Mouse (Mus musculus) forebrain, embryonic 10.5 days (tissue): ENCODE measurements at regions not wholly inside any gene's neighbourhood (a gene's known extent, or its start where the extent isn't known, plus 50 kb on each side); places are given as distances from the start of the nearest gene placed in this dataset.
"Not testable (repeated sequence)": the region's sequence is repeated elsewhere in the genome, so short reads cannot be mapped to it uniquely, and the experiment has no call there.

Experiments used
- DNase-seq: peaks from one replicate; pipeline ENCODE4 v3.0.0-alpha.2; 2017; ENCODE audit warnings: low spot score; ENCODE audit errors: extremely low spot score
- H3K27ac ChIP-seq: fragments of 300-500 bp; sonication (generic); 2 replicates; pipeline ENCODE4 v1.5.1; 2016; ENCODE audit warnings: mild to moderate bottlenecking
- H3K27me3 ChIP-seq: fragments of 300-500 bp; sonication (generic); 2 replicates; pipeline ENCODE4 v1.6.1; 2016; ENCODE audit warnings: mild to moderate bottlenecking; ENCODE audit not compliant: poor library complexity, severe bottlenecking
- H3K36me3 ChIP-seq: fragments of 300-500 bp; sonication (generic); replicated peaks from 2 replicates; pipeline ENCODE4 v1.6.1; 2016; ENCODE audit warnings: mild to moderate bottlenecking, moderate library complexity
- H3K4me1 ChIP-seq: fragments of 300-500 bp; sonication (generic); 2 replicates; pipeline ENCODE4 v1.6.1; 2016
- H3K4me3 ChIP-seq: fragments of 300-500 bp; sonication (generic); 2 replicates; pipeline ENCODE4 v1.5.1; 2016; ENCODE audit warnings: mild to moderate bottlenecking, moderate library complexity
- H3K9me3 ChIP-seq: fragments of 300-500 bp; sonication (generic); 2 replicates; pipeline ENCODE4 v1.6.1; 2016; ENCODE audit warnings: mild to moderate bottlenecking, moderate library complexity
- WGBS: fragments of 180-500 bp; shearing (Covaris S2); methylation state at CpG from one replicate; pipeline ENCODE4 v1.1.7; 2016; 5-methylcytosine and 5-hydroxymethylcytosine counted together

DNA sequence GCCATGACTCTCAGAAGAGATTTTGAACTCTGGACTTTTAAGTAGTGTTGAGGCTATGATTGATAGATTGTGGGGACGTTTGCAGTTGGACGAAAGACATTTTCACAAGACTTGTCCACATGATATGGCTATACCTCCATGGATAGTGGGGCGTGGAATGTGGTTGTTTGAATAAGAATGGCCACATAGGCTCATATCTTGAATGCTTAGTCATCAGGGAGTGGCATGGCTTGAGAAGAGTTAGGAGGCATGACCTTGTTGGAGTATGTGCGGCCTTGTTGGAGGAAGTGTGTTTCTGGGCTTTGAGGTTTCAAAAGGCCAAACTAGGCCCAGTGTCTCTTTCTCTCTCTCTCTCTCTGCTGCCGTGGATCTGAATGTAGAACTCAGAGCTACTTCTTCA, 204.7 kb upstream of the Pclo start:
- no peak overlapping the region for H3K27ac ChIP-seq
- WGBS: 94% methylated on average over 5 of the region's 5 CpGs
- H3K36me3 ChIP-seq: no peaks in the 10 kb centered on the region
- no peak overlapping the region for H3K4me3 ChIP-seq
- H3K4me1 ChIP-seq: no peaks in the 10 kb centered on the region
- DNase-seq: no peak
- no peaks in the 10 kb centered on the region for H3K9me3 ChIP-seq
- no peaks in the 10 kb centered on the region for H3K27me3 ChIP-seq

- no peak overlapping the region for H3K4me3 ChIP-seq
- no peaks in the 10 kb centered on the region for H3K9me3 ChIP-seq
- 88% methylated on average over 3 of the region's 3 CpGs for WGBS
- H3K27ac ChIP-seq: no peak overlapping the region
- no peak for DNase-seq
- H3K27me3 ChIP-seq: no peaks in the 10 kb centered on the region
- H3K4me1 ChIP-seq: no peaks in the 10 kb centered on the region
- no peaks in the 10 kb centered on the region for H3K36me3 ChIP-seq
Measured at GRCm38 (mm10) chr5:14311729-14312128, 203.0 kb upstream of the Pclo start.

DNA sequence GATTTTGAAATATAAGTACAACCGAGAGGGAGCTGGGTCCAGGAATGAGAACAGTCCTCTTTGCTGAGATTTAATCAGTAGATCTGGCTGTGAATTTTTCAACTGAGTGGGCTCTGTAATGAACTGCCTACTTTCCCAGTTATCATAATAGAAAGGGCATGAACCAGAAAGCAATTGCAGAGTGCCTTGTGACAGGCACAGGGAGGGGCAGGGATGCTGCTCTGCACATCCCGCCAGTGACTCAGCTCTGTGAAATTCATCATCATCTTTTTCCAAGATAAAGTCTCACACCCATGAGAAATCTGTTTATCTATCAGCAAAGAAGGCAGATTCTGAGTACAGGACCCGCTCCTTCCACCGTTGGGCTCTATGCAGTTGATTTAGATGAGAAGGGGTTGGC, 194.5 kb upstream of the Pclo start:
- DNase-seq: no peak
- Histone ChIP-seq H3K4me1 (no peaks in the 10 kb centered on the region), H3K4me3 (no peak overlapping the region), H3K36me3 (no peaks in the 10 kb centered on the region), H3K27me3 (no peaks in the 10 kb centered on the region), H3K27ac (no peak overlapping the region), H3K9me3 (no peaks in the 10 kb centered on the region)
- 93% methylated on average over 4 of the region's 4 CpGs for WGBS

DNA sequence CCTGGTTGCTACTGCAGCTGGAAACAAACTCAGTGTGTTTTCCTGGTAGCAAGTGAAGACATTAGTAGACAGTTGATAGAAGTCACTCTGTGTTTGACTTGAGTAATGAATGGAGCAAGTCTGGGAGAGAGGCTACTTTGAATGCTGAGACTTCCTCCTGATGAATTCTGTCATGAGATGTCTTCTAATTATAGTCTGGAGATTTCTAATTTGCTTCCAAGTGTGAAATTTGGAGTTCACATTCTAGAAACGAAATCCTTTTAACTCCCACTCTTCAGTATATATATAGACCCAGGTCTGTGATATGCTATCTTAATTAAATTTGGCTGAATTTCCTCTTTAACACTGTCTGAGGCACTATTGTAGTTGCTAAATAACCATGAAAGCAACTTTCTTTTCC, 192.7 kb upstream of the Pclo start:
- WGBS: 67% methylated on average over 1 of the region's 1 CpGs
- no peak for DNase-seq
- H3K27me3 ChIP-seq: no peaks in the 10 kb centered on the region

DNA sequence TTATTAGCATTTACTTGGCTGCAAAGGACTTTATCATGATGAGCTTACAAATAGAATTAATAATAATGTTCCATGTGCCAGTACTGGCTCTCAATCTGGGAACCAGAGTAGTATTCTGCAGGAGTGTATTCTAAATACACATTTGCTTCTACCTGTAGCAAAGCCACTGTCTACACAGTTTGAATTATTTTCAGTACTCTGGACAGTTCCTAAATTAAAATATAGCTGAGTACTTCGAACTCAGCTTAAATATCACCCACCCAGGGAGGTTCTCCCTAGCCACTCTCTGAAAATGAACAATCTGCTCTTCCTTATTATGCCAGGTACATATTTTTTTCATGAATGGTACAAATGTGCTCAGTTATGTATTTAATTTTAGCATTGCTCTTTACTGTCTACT, 154.3 kb upstream of the Pclo start:
- 50% methylated on average over 1 of the region's 1 CpGs for WGBS
- Histone ChIP-seq H3K4me1 (no peaks in the 10 kb centered on the region), H3K27ac (no peak overlapping the region), H3K9me3 (peaks cover 4% of the 10 kb centered on the region), H3K36me3 (no peaks in the 10 kb centered on the region), H3K4me3 (no peak overlapping the region), H3K27me3 (no peaks in the 10 kb centered on the region)
- DNase-seq: no peak

More for the DNA sequence above, 192.7 kb upstream of the Pclo start:
- H3K4me3 ChIP-seq: no peak overlapping the region
- H3K27ac ChIP-seq: no peak overlapping the region
- H3K9me3 ChIP-seq: no peaks in the 10 kb centered on the region
- H3K4me1 ChIP-seq: no peaks in the 10 kb centered on the region
- no peaks in the 10 kb centered on the region for H3K36me3 ChIP-seq

- 34% methylated on average over 6 of the region's 6 CpGs for WGBS
- no peaks in the 10 kb centered on the region for H3K36me3 ChIP-seq
- DNase-seq: peak; percentile 46
- no peaks in the 10 kb centered on the region for H3K9me3 ChIP-seq
- no peaks in the 10 kb centered on the region for H3K27me3 ChIP-seq
- H3K27ac ChIP-seq: no peak overlapping the region
- no peak overlapping the region for H3K4me3 ChIP-seq
- H3K4me1 ChIP-seq: no peaks in the 10 kb centered on the region
Measured at GRCm38 (mm10) chr5:14389184-14389890, 125.4 kb upstream of the Pclo start.

DNA sequence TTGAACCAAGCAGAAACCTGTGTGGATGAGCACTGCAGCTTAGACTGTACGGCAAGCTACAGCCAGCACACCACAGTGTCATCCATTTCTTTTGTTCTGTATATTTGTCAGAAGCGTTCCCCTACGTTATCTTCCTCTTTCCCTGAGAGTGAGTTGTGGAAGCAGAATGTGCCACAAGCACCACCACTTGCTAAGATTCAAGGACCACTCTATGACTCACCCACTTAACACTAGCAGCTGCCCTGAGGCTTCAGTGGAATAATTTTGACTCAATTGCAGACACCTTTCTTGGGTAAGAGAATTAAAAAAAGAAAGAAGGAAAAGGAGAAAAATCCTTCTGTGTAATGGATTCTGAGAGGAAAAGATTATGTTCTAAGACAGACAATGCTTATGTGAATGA, 122.9 kb upstream of the Pclo start:
- Histone ChIP-seq H3K4me3 (no peak overlapping the region), H3K4me1 (no peaks in the 10 kb centered on the region), H3K9me3 (no peaks in the 10 kb centered on the region), H3K27me3 (no peaks in the 10 kb centered on the region), H3K36me3 (no peaks in the 10 kb centered on the region), H3K27ac (no peak overlapping the region)
- WGBS: 85% methylated on average over 3 of the region's 3 CpGs
- DNase-seq: no peak

GRCm38 (mm10) chr5:14403381-14403780, 111.3 kb upstream of the Pclo start:
- not testable (repeated sequence) for DNase-seq, H3K4me1 ChIP-seq, H3K9me3 ChIP-seq, H3K27ac ChIP-seq, H3K27me3 ChIP-seq, H3K36me3 ChIP-seq, H3K4me3 ChIP-seq
- 93% methylated on average over 10 of the region's 12 CpGs for WGBS

- no peaks in the 10 kb centered on the region for H3K9me3 ChIP-seq
- WGBS: 89% methylated on average over 2 of the region's 2 CpGs
- H3K4me3 ChIP-seq: no peak overlapping the region
Measured at GRCm38 (mm10) chr5:14404344-14404743, 110.4 kb upstream of the Pclo start.

DNA sequence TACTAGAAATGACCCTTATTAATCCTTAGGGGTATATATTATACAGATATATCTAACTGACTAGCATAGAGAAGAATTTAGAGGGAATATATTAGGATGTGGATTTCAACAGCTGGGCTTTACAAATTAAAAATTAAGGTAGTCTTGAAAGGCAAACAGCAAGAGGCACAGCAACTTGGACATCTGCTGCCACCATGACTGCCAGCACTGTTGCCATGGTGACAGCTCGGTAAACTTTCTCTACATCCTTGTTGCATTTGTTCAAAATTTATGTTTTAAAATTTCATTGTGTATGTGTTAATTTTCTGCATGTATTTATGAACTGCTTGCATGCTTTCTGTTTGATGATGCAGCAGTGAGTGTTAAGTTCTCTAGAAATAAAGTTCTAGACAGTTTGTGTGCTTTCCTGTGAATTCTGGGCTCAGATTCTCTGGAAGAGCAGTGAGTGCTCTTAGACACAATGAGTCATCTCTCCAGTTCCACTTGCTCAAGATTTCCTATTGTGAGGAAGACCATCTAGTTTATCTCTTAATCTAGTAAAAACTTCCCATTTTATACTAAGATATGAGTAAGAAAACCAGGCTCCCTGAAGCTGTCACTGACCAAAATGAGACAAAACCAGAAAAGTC, 99.4 kb upstream of the Pclo start:
- 92% methylated on average over 1 of the region's 1 CpGs for WGBS
- no peak overlapping the region for H3K4me3 ChIP-seq
- no peaks in the 10 kb centered on the region for H3K27me3 ChIP-seq
- H3K4me1 ChIP-seq: no peaks in the 10 kb centered on the region
- no peaks in the 10 kb centered on the region for H3K36me3 ChIP-seq
- no peak overlapping the region for H3K27ac ChIP-seq
- no peak for DNase-seq
- peaks cover 2% of the 10 kb centered on the region for H3K9me3 ChIP-seq

More at GRCm38 (mm10) chr5:14404344-14404743, 110.4 kb upstream of the Pclo start:
- Histone ChIP-seq H3K27ac (no peak overlapping the region), H3K36me3 (no peaks in the 10 kb centered on the region), H3K27me3 (no peaks in the 10 kb centered on the region), H3K4me1 (no peaks in the 10 kb centered on the region)
- no peak for DNase-seq

GRCm38 (mm10) chr5:14453082-14453481, 61.6 kb upstream of the Pclo start:
- DNase-seq: no peak
- H3K27me3 ChIP-seq: no peaks in the 10 kb centered on the region
- H3K4me3 ChIP-seq: no peak overlapping the region
- no peaks in the 10 kb centered on the region for H3K36me3 ChIP-seq
- 75% methylated on average over 5 of the region's 5 CpGs for WGBS
- no peak overlapping the region for H3K27ac ChIP-seq
- H3K9me3 ChIP-seq: no peaks in the 10 kb centered on the region
- no peaks in the 10 kb centered on the region for H3K4me1 ChIP-seq
